Mouse (Mus musculus): ENCODE measurements at regions not wholly inside any gene's neighbourhood (a gene's known extent, or its start where the extent isn't known, plus 50 kb on each side); places are given as distances from the start of the nearest gene placed in this dataset.

- ATAC-seq (replicated peaks; ENCODE audit: poor library complexity, severe bottlenecking) = peak; percentile 73
These were observed 189.9 kb downstream of the Hlx start for GRCm38 (mm10) chr1:184542321-184543115.

GRCm38 (mm10) chr1:184539818-184540217 is 192.6 kb downstream of the Hlx start:
- ATAC-seq (replicated peaks; ENCODE audit: poor library complexity, severe bottlenecking) = no peak

GRCm38 (mm10) chr1:184536311-184537200 is 195.9 kb downstream of the Hlx start:
- peak; percentile 88 for ATAC-seq (replicated peaks; ENCODE audit: poor library complexity, severe bottlenecking)

GRCm38 (mm10) chr1:184535691-184536090 is 196.7 kb downstream of the Hlx start:
- ATAC-seq (replicated peaks; ENCODE audit: poor library complexity, severe bottlenecking) = peak; percentile 66

GRCm38 (mm10) chr1:184534511-184534910 is 197.9 kb downstream of the Hlx start:
- no peak for ATAC-seq (replicated peaks; ENCODE audit: poor library complexity, severe bottlenecking)

- ATAC-seq (replicated peaks; ENCODE audit: poor library complexity, severe bottlenecking) = no peak
These were observed 198.5 kb downstream of the Hlx start for GRCm38 (mm10) chr1:184533870-184534269.

- ATAC-seq (replicated peaks; ENCODE audit: poor library complexity, severe bottlenecking) = no peak
These were observed 199.8 kb downstream of the Hlx start for GRCm38 (mm10) chr1:184532488-184533055.

GRCm38 (mm10) chr1:184530606-184531320 is 201.7 kb downstream of the Hlx start:
- ATAC-seq (replicated peaks; ENCODE audit: poor library complexity, severe bottlenecking) = no peak

- ATAC-seq (replicated peaks; ENCODE audit: poor library complexity, severe bottlenecking) = no peak
These were observed 206.7 kb downstream of the Hlx start for GRCm38 (mm10) chr1:184525740-184526139.

GRCm38 (mm10) chr1:184519551-184519950 is 212.9 kb downstream of the Hlx start:
- ATAC-seq (replicated peaks; ENCODE audit: poor library complexity, severe bottlenecking) = no peak

GRCm38 (mm10) chr1:184504663-184505062 is 227.8 kb downstream of the Hlx start:
- no peak; the same call in 1 of the 2 replicates for ATAC-seq (replicated peaks; ENCODE audit: poor library complexity, severe bottlenecking)

GRCm38 (mm10) chr1:184503827-184504355 is 228.5 kb downstream of the Hlx start:
- no peak for ATAC-seq (replicated peaks; ENCODE audit: poor library complexity, severe bottlenecking)

GRCm38 (mm10) chr1:184500702-184501101 is 231.7 kb downstream of the Hlx start:
- ATAC-seq (replicated peaks; ENCODE audit: poor library complexity, severe bottlenecking) = no peak

- no peak for ATAC-seq (replicated peaks; ENCODE audit: poor library complexity, severe bottlenecking)
These were observed 233.4 kb downstream of the Hlx start for GRCm38 (mm10) chr1:184498909-184499525.

GRCm38 (mm10) chr1:184497007-184497406 is 235.4 kb downstream of the Hlx start:
- ATAC-seq (replicated peaks; ENCODE audit: poor library complexity, severe bottlenecking) = no peak

GRCm38 (mm10) chr1:184493811-184494210 is 238.6 kb downstream of the Hlx start:
- no peak for ATAC-seq (replicated peaks; ENCODE audit: poor library complexity, severe bottlenecking)

GRCm38 (mm10) chr1:184492115-184492514 is 240.3 kb downstream of the Hlx start:
- 0 out of 2 replicates have a peak, but pooled peaks have one; percentile 41 for ATAC-seq (replicated peaks; ENCODE audit: poor library complexity, severe bottlenecking)

- ATAC-seq (replicated peaks; ENCODE audit: poor library complexity, severe bottlenecking) = peak; percentile 80
These were observed 241.2 kb downstream of the Hlx start for GRCm38 (mm10) chr1:184491252-184491651.

- no peak for ATAC-seq (replicated peaks; ENCODE audit: poor library complexity, severe bottlenecking)
These were observed 245.0 kb downstream of the Hlx start for GRCm38 (mm10) chr1:184487409-184487808.

- peak; percentile 52 for ATAC-seq (replicated peaks; ENCODE audit: poor library complexity, severe bottlenecking)
These were observed 247.6 kb downstream of the Hlx start for GRCm38 (mm10) chr1:184484801-184485200.

All from granulocyte monocyte progenitor cell, adult 5-6 weeks (primary cell).